Mouse (Mus musculus) liver, postnatal 0 days (tissue): ENCODE measurements around the gene Bahcc1.

ENCODE experiments used
- CTCF ChIP-seq: sonication (generic); IDR thresholded peaks from 2 replicates; pipeline ENCODE4 v1.5.1; 2016; ENCODE audit warnings: antibody characterized with exemption, low read depth
- EP300 ChIP-seq: IDR thresholded peaks from 2 replicates; pipeline ENCODE4 v1.6.1; 2016; ENCODE audit warnings: antibody characterized with exemption, low read depth, mild to moderate bottlenecking

GRCm38 (mm10) chr11:120184371-120185315 lies 48.1 kb upstream of the Bahcc1 start:
- TF ChIP-seq CTCF, result no peak
- TF ChIP-seq EP300, result peak; percentile 65
